Mouse (Mus musculus) ovary, postnatal 14 days (tissue): Measurements from ENCODE around the gene Olfr398.

Source experiments
- DNase-seq: peaks from one replicate; pipeline ENCODE4 v3.0.0; 2022; ENCODE audit warnings: low spot score

Olfr398 gene

DNA sequence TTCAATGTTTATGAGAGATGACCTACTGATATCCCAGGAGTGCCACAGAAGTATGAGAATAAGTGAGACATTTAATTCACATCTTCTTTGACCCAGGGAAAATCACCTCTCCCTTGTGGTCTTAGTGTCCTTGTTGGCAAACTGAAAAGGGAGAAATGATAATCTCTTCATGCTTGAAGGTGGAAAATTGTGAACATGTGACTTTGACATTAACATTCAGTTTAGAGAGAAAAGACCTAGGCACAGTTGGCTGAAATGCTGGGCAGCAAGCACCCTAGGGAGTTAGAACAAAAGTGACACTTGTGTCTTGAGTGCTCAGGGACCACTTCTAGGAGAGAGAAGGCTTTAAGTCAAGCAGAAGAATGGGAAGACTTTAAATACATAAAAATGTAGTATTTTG lies at the start of gene Olfr398:
TSS of gene Olfr398 (minus strand) at position 101 of the 400 bp plus-strand sequence.
- no peak for DNase-seq

DNA sequence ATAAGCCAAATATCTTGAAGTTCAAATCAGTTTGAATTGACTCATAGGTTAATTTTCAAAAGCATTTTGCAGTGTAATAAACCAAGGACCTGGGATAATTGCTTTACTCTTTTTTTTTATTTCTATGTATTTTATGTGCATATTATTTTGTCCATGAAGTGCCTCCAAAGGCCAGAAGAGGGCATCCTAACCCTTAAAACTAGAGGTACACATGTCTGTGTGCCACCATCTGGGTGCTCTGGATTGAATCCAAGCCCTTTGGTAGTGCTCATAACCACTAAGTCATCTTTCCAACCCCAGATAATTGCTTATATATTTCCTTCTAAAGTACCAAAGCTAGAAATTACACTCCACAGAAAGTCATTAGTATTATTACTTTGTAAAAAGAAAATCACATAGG lies 2.9 kb upstream of the Olfr398 start:
- no peak for DNase-seq

GRCm38 (mm10) chr11:73960517-73960916 lies 29.7 kb downstream of the Olfr398 start, which contains the start of gene Olfr397:
Gene Olfr397, plus strand, starts transcription at chr11:73960817.
- no peak for DNase-seq

DNA sequence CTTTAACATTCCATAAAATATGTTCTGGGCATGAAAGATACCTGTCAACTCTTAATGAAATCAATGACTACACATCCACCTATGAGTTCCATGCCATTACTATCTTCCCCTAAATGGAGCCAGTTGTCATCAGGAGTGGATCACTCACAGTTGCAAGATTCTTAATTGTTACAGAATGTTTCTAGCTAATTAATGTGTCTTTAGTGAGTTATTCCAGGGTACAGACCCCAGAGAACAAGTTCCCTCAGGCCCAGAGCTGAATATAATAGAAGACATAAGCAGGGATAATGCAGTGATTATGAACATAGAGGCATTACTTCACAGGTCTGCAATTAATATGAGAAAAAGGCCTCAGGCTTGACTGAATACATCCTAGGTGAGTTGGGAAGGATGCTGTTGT lies 53.8 kb downstream of the Olfr398 start, which contains the start of gene Olfr23:
TSS of gene Olfr23 (plus strand) at position 301 of the 400 bp plus-strand sequence.
- DNase-seq: no peak
